Mouse (Mus musculus): ENCODE results near the gene Mgat5. TPM values are rescaled to one million over a fixed set of nuclear protein-coding genes. Genes with fewer than 3 reads are reported as not detected.

Gene Mgat5
- polyA plus RNA-seq, 1 experiment from 2014 or later: 8.9 TPM

DNA sequence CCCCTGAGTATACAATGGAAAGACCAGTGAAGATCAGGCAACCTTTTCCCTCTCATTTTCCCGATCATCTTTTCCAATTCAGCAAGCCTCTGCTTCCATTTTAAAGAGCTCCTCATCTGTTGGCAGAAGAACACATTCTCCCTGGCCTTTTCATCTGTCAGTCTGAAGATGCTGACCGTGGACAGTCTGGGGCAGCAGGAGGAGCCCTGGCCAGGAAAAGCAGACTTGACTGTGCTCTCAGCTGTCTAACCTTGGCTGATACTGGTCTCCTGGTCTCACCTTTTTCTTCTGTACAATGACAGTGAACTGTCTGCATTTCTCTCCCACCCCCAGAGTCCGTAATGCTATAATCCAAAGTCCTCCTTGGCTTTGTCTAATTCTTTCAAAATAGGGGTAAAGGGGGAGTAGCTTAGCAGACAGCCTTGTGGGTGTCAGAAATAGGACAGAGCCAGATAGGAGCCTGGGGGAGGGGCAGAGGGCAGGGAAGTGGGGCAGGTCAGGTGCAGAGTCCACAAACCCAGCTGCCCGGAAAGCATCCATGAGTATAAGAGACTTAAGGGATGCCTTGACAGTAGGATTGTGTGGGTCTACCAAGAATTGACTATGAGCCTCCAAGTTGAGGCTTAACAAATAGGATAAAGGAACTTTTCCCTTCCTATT is 214.2 kb downstream of the Mgat5 start:
- H3K4me3 ChIP-seq (ENCODE audit: low read depth, low read length): no peak overlapping the region
- ATAC-seq (ENCODE audit: insufficient number of reproducible peaks, insufficient read depth, low FRiP score, low read depth): no peak
- no peaks in the 10 kb centered on the region for H3K4me1 ChIP-seq (ENCODE audit: control insufficient read depth, insufficient read depth, low read length)
- no peaks in the 10 kb centered on the region for H3K36me3 ChIP-seq (ENCODE audit: control insufficient read depth, insufficient read depth, low read length)
- H3K4me2 ChIP-seq (replicated peaks; ENCODE audit: low read depth, low read length): no peak overlapping the region
- H3K27me3 ChIP-seq (ENCODE audit: control insufficient read depth, insufficient read depth, low read length): no peaks in the 10 kb centered on the region
- H3K9ac ChIP-seq (replicated peaks; ENCODE audit: low read depth, low read length): no peak overlapping the region
- H3K27ac ChIP-seq (ENCODE audit: low read length): no peak overlapping the region
- WGBS: 71% methylated on average over 4 of the region's 4 CpGs
- peaks cover 4% of the 10 kb centered on the region; the same call in 1 of the 2 replicates for H3K9me3 ChIP-seq (ENCODE audit: control insufficient read depth, low read depth, low read length)

DNA sequence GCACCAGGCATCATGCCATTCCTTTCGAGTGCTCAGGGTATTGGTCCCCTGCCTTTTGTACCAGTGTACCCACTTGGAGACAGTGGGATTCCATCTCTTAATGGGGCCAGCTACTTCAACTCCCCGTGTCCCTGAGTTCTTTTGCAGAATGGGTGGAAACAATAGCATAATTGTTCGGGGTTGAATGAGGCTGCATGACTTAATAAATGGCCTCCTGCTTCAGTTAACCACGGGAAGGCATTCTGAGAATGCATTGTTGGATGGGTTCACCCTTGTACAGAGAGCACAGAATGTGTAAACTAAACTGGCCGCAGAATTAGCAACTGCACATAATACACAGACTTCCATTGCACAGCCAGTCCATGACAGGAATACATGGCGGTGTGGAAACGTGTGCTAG is 214.8 kb downstream of the Mgat5 start:
- Histone ChIP-seq H3K4me2 (replicated peaks; ENCODE audit: low read depth, low read length) (no peak overlapping the region), H3K4me3 (ENCODE audit: low read depth, low read length) (no peak overlapping the region), H3K27me3 (ENCODE audit: control insufficient read depth, insufficient read depth, low read length) (no peaks in the 10 kb centered on the region), H3K36me3 (ENCODE audit: control insufficient read depth, insufficient read depth, low read length) (no peaks in the 10 kb centered on the region), H3K9me3 (ENCODE audit: control insufficient read depth, low read depth, low read length) (peaks cover 4% of the 10 kb centered on the region; the same call in 1 of the 2 replicates), H3K4me1 (ENCODE audit: control insufficient read depth, insufficient read depth, low read length) (peaks cover 5% of the 10 kb centered on the region; the same call in 1 of the 2 replicates), H3K9ac (replicated peaks; ENCODE audit: low read depth, low read length) (no peak overlapping the region), H3K27ac (ENCODE audit: low read length) (no peak overlapping the region)
- ATAC-seq (ENCODE audit: insufficient number of reproducible peaks, insufficient read depth, low FRiP score, low read depth): no peak
- 63% methylated on average over 7 of the region's 7 CpGs for WGBS

DNA sequence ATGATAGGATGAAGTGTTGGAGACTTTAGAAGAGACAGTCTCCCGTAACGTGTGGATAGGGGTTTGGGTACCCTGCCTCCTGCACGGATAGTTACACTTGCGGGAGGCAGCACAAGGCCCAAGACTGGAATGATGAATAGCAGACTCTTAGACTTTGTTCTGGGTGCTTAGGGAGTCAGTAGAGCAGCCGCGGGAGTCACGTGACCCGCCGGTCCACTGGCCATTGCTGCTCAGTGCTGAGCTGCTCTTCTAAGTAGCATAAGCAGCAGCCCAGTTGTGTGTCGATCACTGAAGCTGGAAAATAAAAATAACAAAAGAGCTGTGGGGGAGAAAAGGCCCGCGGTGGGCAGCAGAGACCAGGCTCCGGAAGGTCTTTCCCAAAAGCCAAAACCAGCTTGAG is 215.6 kb downstream of the Mgat5 start:
- no peak overlapping the region for H3K4me2 ChIP-seq (replicated peaks; ENCODE audit: low read depth, low read length)
- WGBS: 53% methylated on average over 13 of the region's 13 CpGs
- peaks cover 11% of the 10 kb centered on the region; the same call in 1 of the 2 replicates for H3K4me1 ChIP-seq (ENCODE audit: control insufficient read depth, insufficient read depth, low read length)
- peak; percentile 25; the same call in 1 of the 2 replicates for ATAC-seq (ENCODE audit: insufficient number of reproducible peaks, insufficient read depth, low FRiP score, low read depth)
- H3K9ac ChIP-seq (replicated peaks; ENCODE audit: low read depth, low read length): no peak overlapping the region
- H3K4me3 ChIP-seq (ENCODE audit: low read depth, low read length): no peak overlapping the region
- H3K27ac ChIP-seq (ENCODE audit: low read length): peak overlapping the region; percentile 33; the same call in 1 of the 2 replicates
- no peaks in the 10 kb centered on the region for H3K27me3 ChIP-seq (ENCODE audit: control insufficient read depth, insufficient read depth, low read length)
- H3K36me3 ChIP-seq (ENCODE audit: control insufficient read depth, insufficient read depth, low read length): no peaks in the 10 kb centered on the region
- peaks cover 4% of the 10 kb centered on the region; the same call in 1 of the 2 replicates for H3K9me3 ChIP-seq (ENCODE audit: control insufficient read depth, low read depth, low read length)

DNA sequence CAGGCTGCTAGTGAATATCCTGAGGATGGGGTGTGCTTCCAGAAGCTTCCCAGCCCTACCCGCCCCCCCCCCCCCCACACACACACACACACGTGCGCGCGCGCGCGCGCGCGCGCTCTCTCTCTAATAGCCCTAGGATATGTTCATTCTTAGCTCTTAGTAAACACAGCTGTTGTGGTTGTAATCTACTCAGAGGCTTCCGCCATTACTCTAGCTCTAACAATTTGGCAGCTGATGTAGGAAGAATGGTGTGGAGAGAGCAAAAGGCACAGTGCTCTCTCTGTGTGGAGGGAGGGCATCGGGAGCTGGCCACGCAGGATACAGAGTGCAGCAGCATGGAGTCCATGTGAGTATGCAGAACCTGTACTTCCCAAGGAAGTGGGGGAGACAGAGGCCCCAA is 216.0 kb downstream of the Mgat5 start:
- Histone ChIP-seq H3K4me3 (ENCODE audit: low read depth, low read length) (no peak overlapping the region), H3K9ac (replicated peaks; ENCODE audit: low read depth, low read length) (no peak overlapping the region), H3K27me3 (ENCODE audit: control insufficient read depth, insufficient read depth, low read length) (no peaks in the 10 kb centered on the region), H3K9me3 (ENCODE audit: control insufficient read depth, low read depth, low read length) (peaks cover 4% of the 10 kb centered on the region; the same call in 1 of the 2 replicates), H3K36me3 (ENCODE audit: control insufficient read depth, insufficient read depth, low read length) (no peaks in the 10 kb centered on the region), H3K27ac (ENCODE audit: low read length) (peak overlapping the region; percentile 33; the same call in 1 of the 2 replicates), H3K4me1 (ENCODE audit: control insufficient read depth, insufficient read depth, low read length) (peaks cover 11% of the 10 kb centered on the region; the same call in 1 of the 2 replicates), H3K4me2 (replicated peaks; ENCODE audit: low read depth, low read length) (no peak overlapping the region)
- 46% methylated on average over 15 of the region's 15 CpGs for WGBS
- peak; percentile 56; the same call in 1 of the 2 replicates for ATAC-seq (ENCODE audit: insufficient number of reproducible peaks, insufficient read depth, low FRiP score, low read depth)

DNA sequence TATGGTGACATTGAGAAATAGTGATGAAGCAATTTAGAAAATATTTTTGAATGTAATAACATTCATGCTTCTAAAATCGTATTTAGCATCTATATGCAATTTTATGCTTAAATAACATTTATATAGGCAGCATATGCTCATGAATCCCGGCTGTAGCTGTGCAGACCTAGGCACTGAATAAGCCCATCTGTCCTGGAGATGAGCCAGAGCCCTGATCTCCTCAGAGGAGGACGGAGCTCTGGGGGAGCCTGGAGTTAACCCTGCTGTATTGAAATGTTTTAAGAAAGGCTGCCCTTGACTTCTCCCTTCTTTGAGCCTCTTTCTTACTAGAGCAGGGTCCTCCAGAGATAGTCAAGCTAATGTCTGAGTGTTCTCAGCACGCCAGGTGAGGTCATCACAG is 217.8 kb downstream of the Mgat5 start:
- WGBS: 63% methylated on average over 4 of the region's 4 CpGs
- Histone ChIP-seq H3K4me1 (ENCODE audit: control insufficient read depth, insufficient read depth, low read length) (peaks cover 11% of the 10 kb centered on the region; the same call in 1 of the 2 replicates), H3K4me3 (ENCODE audit: low read depth, low read length) (no peak overlapping the region), H3K36me3 (ENCODE audit: control insufficient read depth, insufficient read depth, low read length) (no peaks in the 10 kb centered on the region), H3K4me2 (replicated peaks; ENCODE audit: low read depth, low read length) (no peak overlapping the region), H3K9ac (replicated peaks; ENCODE audit: low read depth, low read length) (no peak overlapping the region), H3K27ac (ENCODE audit: low read length) (no peak overlapping the region), H3K27me3 (ENCODE audit: control insufficient read depth, insufficient read depth, low read length) (no peaks in the 10 kb centered on the region), H3K9me3 (ENCODE audit: control insufficient read depth, low read depth, low read length) (peaks cover under 1% of the 10 kb centered on the region; the same call in 1 of the 2 replicates)
- ATAC-seq (ENCODE audit: insufficient number of reproducible peaks, insufficient read depth, low FRiP score, low read depth): no peak

DNA sequence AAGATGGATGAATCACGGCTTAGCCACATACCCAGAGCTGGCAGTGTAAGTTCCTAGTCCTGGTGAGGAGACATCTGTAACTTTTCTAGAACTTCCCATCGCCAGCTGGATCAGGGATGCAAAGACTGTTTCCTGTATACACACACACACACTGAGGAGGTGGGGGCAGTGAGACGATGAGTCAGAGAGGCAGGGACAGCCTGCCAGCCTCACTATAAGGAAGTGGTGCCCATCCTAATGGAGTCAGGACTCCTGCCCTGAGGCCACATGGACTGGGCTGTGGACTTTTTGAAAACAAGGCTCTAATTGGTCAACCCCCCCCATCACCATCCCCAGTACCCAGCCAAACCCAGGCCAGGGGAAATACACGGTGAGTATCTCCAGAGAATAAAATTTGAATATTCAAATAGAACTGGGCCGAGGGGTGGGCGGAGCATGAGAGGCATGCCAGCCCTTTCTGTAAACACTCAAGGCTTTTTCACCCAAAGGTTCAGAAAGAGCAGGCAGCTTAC is 220.3 kb downstream of the Mgat5 start:
- ATAC-seq (ENCODE audit: insufficient number of reproducible peaks, insufficient read depth, low FRiP score, low read depth): no peak; the same call in 1 of the 2 replicates
- Histone ChIP-seq H3K4me1 (ENCODE audit: control insufficient read depth, insufficient read depth, low read length) (peaks cover 11% of the 10 kb centered on the region; the same call in 1 of the 2 replicates), H3K9ac (replicated peaks; ENCODE audit: low read depth, low read length) (no peak overlapping the region), H3K36me3 (ENCODE audit: control insufficient read depth, insufficient read depth, low read length) (no peaks in the 10 kb centered on the region), H3K9me3 (ENCODE audit: control insufficient read depth, low read depth, low read length) (no peaks in the 10 kb centered on the region), H3K27me3 (ENCODE audit: control insufficient read depth, insufficient read depth, low read length) (no peaks in the 10 kb centered on the region), H3K27ac (ENCODE audit: low read length) (no peak overlapping the region), H3K4me2 (replicated peaks; ENCODE audit: low read depth, low read length) (no peak overlapping the region), H3K4me3 (ENCODE audit: low read depth, low read length) (no peak overlapping the region)
- WGBS: 34% methylated on average over 6 of the region's 6 CpGs

DNA sequence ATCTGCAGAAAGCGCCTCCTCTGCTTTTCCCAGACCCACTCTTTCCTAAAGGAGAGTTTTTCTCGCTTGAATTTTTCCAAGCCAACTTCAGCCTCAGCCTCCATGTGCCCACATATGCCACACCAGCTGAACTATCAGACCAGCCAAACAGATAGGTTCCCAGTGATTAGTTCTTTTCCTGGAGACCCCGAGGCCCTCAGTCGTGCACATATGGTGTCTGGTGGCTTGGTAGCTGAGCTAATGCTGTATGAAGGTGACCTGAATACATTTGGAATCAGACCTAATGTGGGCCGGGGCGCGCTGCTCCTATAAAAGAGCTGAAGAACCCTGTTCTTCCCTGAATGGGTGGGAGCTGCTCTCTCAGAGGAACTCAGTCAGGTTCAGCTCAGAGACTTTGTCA is 225.5 kb downstream of the Mgat5 start:
- no peak overlapping the region for H3K4me3 ChIP-seq (ENCODE audit: low read depth, low read length)
- 85% methylated on average over 7 of the region's 7 CpGs for WGBS
- H3K27me3 ChIP-seq (ENCODE audit: control insufficient read depth, insufficient read depth, low read length): no peaks in the 10 kb centered on the region
- H3K9ac ChIP-seq (replicated peaks; ENCODE audit: low read depth, low read length): no peak overlapping the region
- no peak overlapping the region for H3K4me2 ChIP-seq (replicated peaks; ENCODE audit: low read depth, low read length)
- H3K9me3 ChIP-seq (ENCODE audit: control insufficient read depth, low read depth, low read length): no peaks in the 10 kb centered on the region
- no peaks in the 10 kb centered on the region for H3K4me1 ChIP-seq (ENCODE audit: control insufficient read depth, insufficient read depth, low read length)
- no peaks in the 10 kb centered on the region for H3K36me3 ChIP-seq (ENCODE audit: control insufficient read depth, insufficient read depth, low read length)
- H3K27ac ChIP-seq (ENCODE audit: low read length): no peak overlapping the region
- ATAC-seq (ENCODE audit: insufficient number of reproducible peaks, insufficient read depth, low FRiP score, low read depth): no peak

DNA sequence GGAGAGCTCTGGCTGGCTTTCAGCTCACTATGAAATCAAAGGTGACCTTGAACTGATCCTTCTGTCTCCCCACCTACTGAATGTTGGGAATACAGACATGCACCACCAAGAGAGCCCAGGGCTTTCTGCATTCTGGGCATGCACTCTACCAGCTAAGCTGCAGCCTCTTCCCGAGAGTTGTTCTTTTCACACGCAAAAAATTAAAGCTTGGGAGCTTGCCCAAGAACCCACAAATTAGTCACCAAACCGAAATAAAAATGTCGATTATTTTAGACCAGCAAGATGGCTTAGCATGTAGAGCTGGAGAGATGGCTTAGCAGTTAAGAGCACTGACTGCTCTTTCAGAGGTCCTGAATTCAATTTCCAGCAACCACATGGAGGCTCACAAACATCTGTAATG is 230.0 kb downstream of the Mgat5 start:
- no peak overlapping the region for H3K4me3 ChIP-seq (ENCODE audit: low read depth, low read length)
- H3K9ac ChIP-seq (replicated peaks; ENCODE audit: low read depth, low read length): no peak overlapping the region
- peaks cover 3% of the 10 kb centered on the region; the same call in 1 of the 2 replicates for H3K4me1 ChIP-seq (ENCODE audit: control insufficient read depth, insufficient read depth, low read length)
- H3K27me3 ChIP-seq (ENCODE audit: control insufficient read depth, insufficient read depth, low read length): no peaks in the 10 kb centered on the region
- H3K4me2 ChIP-seq (replicated peaks; ENCODE audit: low read depth, low read length): no peak overlapping the region
- WGBS: 89% methylated on average over 4 of the region's 4 CpGs
- no peak overlapping the region for H3K27ac ChIP-seq (ENCODE audit: low read length)
- ATAC-seq (ENCODE audit: insufficient number of reproducible peaks, insufficient read depth, low FRiP score, low read depth): no peak
- H3K36me3 ChIP-seq (ENCODE audit: control insufficient read depth, insufficient read depth, low read length): no peaks in the 10 kb centered on the region
- no peaks in the 10 kb centered on the region for H3K9me3 ChIP-seq (ENCODE audit: control insufficient read depth, low read depth, low read length)

All from stomach, embryonic 14.5 days (tissue).